Mouse (Mus musculus): ENCODE results near the gene Ifna6. TPM values are rescaled to one million over a fixed set of nuclear protein-coding genes. Genes with fewer than 3 reads are reported as not detected.

Ifna6 gene
- polyA plus RNA-seq, 1 experiment from 2014 or later, result not detected

Other genes with a start within 250 kb of the Ifna6 start
- gene Ifna9, start 235.0 kb upstream of the Ifna6 start, polyA plus RNA-seq (2014; fragmentation: Nextera tagmentation; extraction: Ambion mirVana), result not detected in 2 replicates
- not detected in 2 replicates for gene Ifna12, start 224.0 kb upstream of the Ifna6 start, polyA plus RNA-seq (2014; fragmentation: Nextera tagmentation; extraction: Ambion mirVana)
- gene C87499, start 193.0 kb upstream of the Ifna6 start, polyA plus RNA-seq (2014; fragmentation: Nextera tagmentation; extraction: Ambion mirVana), result not detected in 2 replicates
- not detected in 2 replicates for gene Ifna13, start 183.0 kb upstream of the Ifna6 start, polyA plus RNA-seq (2014; fragmentation: Nextera tagmentation; extraction: Ambion mirVana)
- gene Ifna16, start 150.5 kb upstream of the Ifna6 start, polyA plus RNA-seq (2014; fragmentation: Nextera tagmentation; extraction: Ambion mirVana), result not detected in 2 replicates
- not detected in 2 replicates for gene Ifna2, start 143.5 kb upstream of the Ifna6 start, polyA plus RNA-seq (2014; fragmentation: Nextera tagmentation; extraction: Ambion mirVana)
- not detected in 2 replicates for gene Ifnab, start 136.1 kb upstream of the Ifna6 start, polyA plus RNA-seq (2014; fragmentation: Nextera tagmentation; extraction: Ambion mirVana)
- 0.70 and 1.2 TPM in 2 replicates for gene Gm26566, start 105.6 kb upstream of the Ifna6 start, polyA plus RNA-seq (2014; fragmentation: Nextera tagmentation; extraction: Ambion mirVana)
- 97.9 and 106 TPM in 2 replicates for gene Klhl9, start 105.0 kb upstream of the Ifna6 start, polyA plus RNA-seq (2014; fragmentation: Nextera tagmentation; extraction: Ambion mirVana)
- not detected in 2 replicates for gene Gm13271, start 72.5 kb upstream of the Ifna6 start, polyA plus RNA-seq (2014; fragmentation: Nextera tagmentation; extraction: Ambion mirVana)
- gene Gm13283, start 67.3 kb upstream of the Ifna6 start, polyA plus RNA-seq (2014; fragmentation: Nextera tagmentation; extraction: Ambion mirVana), result 0.22 TPM in 1 of 2 replicates, not detected in the other
- gene Gm13290, start 53.6 kb upstream of the Ifna6 start, polyA plus RNA-seq (2014; fragmentation: Nextera tagmentation; extraction: Ambion mirVana), result not detected in 2 replicates
- not detected in 2 replicates for gene Gm13289, start 50.5 kb upstream of the Ifna6 start, polyA plus RNA-seq (2014; fragmentation: Nextera tagmentation; extraction: Ambion mirVana)
- gene Gm13272, start 47.6 kb upstream of the Ifna6 start, polyA plus RNA-seq (2014; fragmentation: Nextera tagmentation; extraction: Ambion mirVana), result 0.23 TPM in 1 of 2 replicates, not detected in the other
- 0.28 TPM in 1 of 2 replicates, not detected in the other for gene Ifnz, start 45.3 kb upstream of the Ifna6 start, polyA plus RNA-seq (2014; fragmentation: Nextera tagmentation; extraction: Ambion mirVana)
- gene Gm13276, start 41.7 kb upstream of the Ifna6 start, polyA plus RNA-seq (2014; fragmentation: Nextera tagmentation; extraction: Ambion mirVana), result 0.48 TPM in 1 of 2 replicates, not detected in the other
- not detected in 2 replicates for gene Gm13277, start 38.8 kb upstream of the Ifna6 start, polyA plus RNA-seq (2014; fragmentation: Nextera tagmentation; extraction: Ambion mirVana)
- gene Gm13278, start 35.9 kb upstream of the Ifna6 start, polyA plus RNA-seq (2014; fragmentation: Nextera tagmentation; extraction: Ambion mirVana), result not detected in 2 replicates
- gene Gm13275, start 32.9 kb upstream of the Ifna6 start, polyA plus RNA-seq (2014; fragmentation: Nextera tagmentation; extraction: Ambion mirVana), result not detected in 2 replicates
- not detected in 2 replicates for gene Gm13279, start 30.0 kb upstream of the Ifna6 start, polyA plus RNA-seq (2014; fragmentation: Nextera tagmentation; extraction: Ambion mirVana)
- 0.59 and 1.1 TPM in 2 replicates for gene Gm13285, start 27.8 kb upstream of the Ifna6 start, polyA plus RNA-seq (2014; fragmentation: Nextera tagmentation; extraction: Ambion mirVana)
- not detected in 2 replicates for gene Gm13287, start 24.2 kb upstream of the Ifna6 start, polyA plus RNA-seq (2014; fragmentation: Nextera tagmentation; extraction: Ambion mirVana)
- not detected in 2 replicates for gene Gm13288, start 21.9 kb upstream of the Ifna6 start, polyA plus RNA-seq (2014; fragmentation: Nextera tagmentation; extraction: Ambion mirVana)
- gene Ifna7, start 11.2 kb upstream of the Ifna6 start, polyA plus RNA-seq (2014; fragmentation: Nextera tagmentation; extraction: Ambion mirVana), result not detected in 2 replicates
- not detected in 2 replicates for gene Ifna11, start 7.5 kb upstream of the Ifna6 start, polyA plus RNA-seq (2014; fragmentation: Nextera tagmentation; extraction: Ambion mirVana)
- gene Ifna5, start 8.1 kb downstream of the Ifna6 start, polyA plus RNA-seq (2014; fragmentation: Nextera tagmentation; extraction: Ambion mirVana), result not detected in 2 replicates
- gene Ifna4, start 14.4 kb downstream of the Ifna6 start, polyA plus RNA-seq (2014; fragmentation: Nextera tagmentation; extraction: Ambion mirVana), result not detected in 2 replicates
- gene Ifna1, start 22.7 kb downstream of the Ifna6 start, polyA plus RNA-seq (2014; fragmentation: Nextera tagmentation; extraction: Ambion mirVana), result not detected in 2 replicates
- not detected in 2 replicates for gene Ifne, start 52.8 kb downstream of the Ifna6 start, polyA plus RNA-seq (2014; fragmentation: Nextera tagmentation; extraction: Ambion mirVana)

Measured in intestine, embryonic 14.5 days (tissue).